Mouse (Mus musculus) right cerebral cortex, adult 2 months (tissue): ENCODE measurements around the gene Zmynd19.
A peak's percentile ranks its signal among the peaks of the same experiment; 100 is the strongest.

Experiments
- DNase-seq, 2 experiments: peaks; one replicate each; pipeline ENCODE4 v3.0.0; 2021 to 2022; ENCODE audit warnings: low spot score in 2 of 2

Gene Zmynd19

DNA sequence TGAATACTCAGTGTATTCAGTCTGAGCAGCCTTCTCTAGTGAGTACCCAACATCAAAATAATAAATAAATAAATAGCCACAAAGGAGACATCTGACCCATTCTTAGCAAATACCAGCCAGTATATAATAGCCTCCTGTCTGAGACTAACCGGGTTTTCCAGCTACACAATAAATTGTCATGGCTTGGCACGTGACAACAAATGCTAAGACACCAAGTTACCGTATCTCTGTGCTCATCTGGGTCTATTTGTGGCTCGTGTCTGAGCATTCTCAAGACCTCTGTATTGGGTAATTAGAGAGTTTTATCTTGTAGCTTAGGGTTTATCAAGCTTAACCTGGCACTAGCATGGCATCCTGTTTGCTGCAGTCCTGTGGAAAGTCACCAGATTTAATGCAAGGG, 7.5 kb upstream of the Zmynd19 start:
- DNase-seq: no peak

DNA sequence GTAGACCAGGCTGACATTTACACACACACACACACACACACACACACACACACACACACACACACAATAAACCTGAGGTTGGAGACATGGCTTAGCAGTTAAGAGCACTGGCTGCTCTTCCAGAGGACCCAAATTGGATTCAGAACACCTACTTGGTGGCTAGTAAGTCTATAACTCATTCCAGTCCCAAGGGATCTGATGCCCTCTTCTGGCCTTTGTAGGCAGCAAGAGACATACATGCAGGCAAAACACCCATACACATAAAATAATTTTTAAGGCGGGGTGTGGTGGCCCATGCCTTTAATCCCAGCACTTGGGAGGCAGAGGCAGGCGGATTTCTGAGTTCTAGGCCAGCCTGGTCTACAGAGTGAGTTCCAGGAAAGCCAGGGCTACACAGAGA, 5.3 kb upstream of the Zmynd19 start:
- DNase-seq: peak in 1 of 2 experiments; percentile 11

DNA sequence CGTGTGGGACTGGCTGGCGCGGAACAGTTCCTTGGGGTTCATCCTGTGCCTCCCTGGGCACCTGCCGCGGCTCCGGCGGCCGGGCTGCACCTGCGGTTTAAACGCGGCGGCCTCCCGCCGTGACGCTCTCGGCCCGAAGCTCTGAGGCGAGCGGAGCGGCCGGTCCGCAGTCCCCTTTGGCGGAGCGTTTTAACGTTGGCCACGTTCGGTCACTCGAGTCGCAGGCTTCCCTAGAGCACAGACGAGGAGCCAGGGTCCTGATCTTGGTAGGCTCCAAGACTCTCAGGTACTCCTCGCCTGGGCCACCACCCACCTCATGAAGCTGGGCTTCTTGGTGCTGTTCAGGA, 570 bp downstream of the Zmynd19 start:
- DNase-seq: no peak

DNA sequence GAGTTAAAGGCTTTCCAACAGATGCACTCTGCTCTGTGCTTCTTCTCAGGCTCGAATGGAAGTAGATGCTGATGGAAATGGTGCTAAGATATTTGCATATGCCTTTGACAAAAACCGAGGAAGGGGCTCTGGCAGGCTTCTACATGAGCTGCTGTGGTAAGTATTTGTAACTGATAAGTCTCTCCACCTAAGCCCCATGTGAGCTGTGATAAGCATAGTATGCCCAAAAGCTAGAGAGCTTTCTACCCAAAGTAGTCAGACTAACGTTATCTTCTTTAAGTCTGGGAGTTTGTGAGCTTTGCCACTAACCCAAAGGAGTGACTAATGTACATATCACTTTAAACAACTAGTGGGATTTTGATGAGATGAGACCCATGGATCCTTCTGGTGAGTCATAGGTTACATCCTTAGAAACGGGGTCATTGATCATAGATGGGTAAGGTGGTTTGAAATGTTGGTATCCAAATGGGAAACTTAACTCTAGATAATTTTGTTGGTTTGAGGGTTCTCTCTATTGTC, 3.0 kb downstream of the Zmynd19 start:
- DNase-seq: no peak

GRCm38 (mm10) chr2:24960910-24961309, 11.3 kb downstream of the Zmynd19 start:
- DNase-seq: peak in 1 of 2 experiments; percentile 41

DNA sequence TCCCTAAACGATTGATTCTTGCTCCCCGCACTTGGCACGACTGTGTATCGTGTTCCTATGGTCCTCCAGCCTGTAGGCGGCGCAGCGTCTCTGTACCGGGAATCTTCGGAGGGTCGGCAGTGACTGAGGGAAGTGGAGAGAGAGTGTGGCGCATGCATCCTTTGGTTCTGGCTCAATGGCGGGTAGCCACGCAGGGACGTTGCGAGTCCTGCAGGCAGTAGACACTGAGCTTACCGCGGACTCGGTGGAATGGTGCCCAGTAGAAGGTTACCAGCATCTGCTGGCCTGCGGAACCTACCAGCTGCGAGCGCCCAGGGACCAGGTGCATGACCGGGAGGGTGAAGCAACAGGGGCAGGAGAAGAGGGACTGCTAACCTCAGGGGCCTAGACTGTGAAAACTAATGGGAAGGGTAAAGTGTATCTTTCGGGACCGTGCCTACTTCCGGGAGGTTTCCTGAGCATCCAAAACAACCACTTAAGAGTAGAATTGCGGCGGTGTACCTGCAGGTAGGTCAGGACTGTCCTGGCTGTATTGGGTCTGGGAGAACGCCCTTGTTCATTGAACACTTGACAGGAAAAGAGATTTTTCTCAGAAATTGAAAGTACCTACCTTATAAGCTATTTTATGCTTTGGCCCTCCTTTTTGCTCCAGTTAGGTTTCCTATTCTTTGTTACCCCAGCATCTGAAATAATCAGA, 12.9 kb downstream of the Zmynd19 start, which contains the start of gene Dph7:
Gene Dph7 (plus strand): TSS at position 97 of the 697 bp plus-strand sequence.
- peak; percentile 93 to 95 for DNase-seq

DNA sequence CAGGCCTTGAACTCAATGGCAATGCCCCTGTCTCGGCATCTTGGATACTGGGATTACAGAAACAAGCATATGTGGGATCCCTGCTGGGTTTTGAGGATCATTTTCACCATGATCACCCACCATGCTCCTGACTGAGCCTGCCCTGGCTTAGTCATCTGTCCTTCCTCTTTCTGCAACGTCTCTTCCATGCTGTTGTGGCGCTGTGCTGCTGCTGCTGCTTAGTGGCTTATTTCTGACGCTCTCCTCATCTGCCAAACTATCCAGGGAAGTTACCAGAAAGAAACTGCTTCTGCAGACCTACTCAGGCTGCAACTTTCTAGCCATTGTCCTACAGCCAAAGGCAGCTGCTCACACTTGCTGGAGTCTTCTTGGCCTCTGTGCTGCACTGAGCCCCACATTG, 20.8 kb downstream of the Zmynd19 start:
- DNase-seq: no peak

DNA sequence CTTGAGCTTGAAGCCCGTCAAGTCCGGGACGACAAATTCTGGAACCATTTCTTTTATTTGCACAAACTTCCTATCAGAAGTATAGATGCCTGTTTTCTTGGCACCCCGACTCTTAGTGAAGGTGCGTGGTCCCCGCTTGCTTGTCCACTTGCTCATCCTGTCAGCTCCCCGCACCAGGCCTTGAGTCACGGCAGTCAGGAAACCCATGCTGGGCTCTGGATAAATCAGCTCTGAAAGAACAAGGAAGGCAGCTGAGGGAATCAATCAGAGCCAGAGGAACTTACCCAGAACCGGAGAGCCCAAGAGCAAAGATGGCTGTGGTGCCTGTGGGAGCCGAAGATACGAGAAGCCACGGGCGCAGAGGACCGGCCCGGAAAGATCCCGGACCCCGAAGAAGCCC, 24.9 kb downstream of the Zmynd19 start:
- peak in 1 of 2 experiments; percentile 34 for DNase-seq

DNA sequence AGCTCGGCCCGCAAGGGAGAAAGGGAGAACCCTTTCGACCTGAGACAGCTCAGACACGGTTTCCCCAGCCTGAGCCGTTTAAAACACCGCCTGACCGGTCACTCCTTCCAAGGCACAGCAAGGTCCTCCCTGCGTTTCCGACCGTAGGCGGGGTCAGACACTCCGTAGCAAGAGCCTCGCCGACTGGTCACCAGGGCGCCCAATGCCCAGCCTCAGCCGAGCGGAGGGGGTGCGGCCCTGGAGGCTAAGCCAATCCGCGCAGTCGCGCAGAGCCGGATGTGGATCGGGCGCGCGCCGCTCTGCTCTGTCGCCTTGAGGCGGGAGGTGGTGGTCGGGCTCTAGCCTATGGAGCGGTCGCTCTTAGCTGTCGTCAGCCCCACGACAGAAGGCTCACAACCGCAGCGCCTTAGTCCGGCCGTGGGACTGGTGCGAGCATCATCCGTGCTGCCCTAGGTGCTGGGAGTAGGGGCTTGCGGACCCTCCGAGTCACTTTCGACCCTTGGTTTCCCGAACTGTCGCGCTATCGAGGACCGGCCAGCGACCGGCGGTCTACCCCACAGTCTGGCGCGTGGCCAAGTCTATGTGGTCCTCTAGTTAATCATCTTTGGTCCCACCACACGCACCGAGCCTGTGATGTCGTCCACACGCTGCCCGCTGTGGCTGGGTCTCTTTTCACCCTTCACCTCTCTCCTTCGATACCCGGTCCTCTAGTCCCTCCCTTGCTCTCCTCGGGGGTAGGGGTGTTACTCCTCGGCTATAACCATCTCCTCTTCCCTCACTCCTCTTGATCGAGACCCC, 25.5 kb downstream of the Zmynd19 start, which contains the start of gene Mrpl41:
Gene Mrpl41 (minus strand): TSS at position 193 of the 798 bp plus-strand sequence.
- DNase-seq: peak; percentile 96

DNA sequence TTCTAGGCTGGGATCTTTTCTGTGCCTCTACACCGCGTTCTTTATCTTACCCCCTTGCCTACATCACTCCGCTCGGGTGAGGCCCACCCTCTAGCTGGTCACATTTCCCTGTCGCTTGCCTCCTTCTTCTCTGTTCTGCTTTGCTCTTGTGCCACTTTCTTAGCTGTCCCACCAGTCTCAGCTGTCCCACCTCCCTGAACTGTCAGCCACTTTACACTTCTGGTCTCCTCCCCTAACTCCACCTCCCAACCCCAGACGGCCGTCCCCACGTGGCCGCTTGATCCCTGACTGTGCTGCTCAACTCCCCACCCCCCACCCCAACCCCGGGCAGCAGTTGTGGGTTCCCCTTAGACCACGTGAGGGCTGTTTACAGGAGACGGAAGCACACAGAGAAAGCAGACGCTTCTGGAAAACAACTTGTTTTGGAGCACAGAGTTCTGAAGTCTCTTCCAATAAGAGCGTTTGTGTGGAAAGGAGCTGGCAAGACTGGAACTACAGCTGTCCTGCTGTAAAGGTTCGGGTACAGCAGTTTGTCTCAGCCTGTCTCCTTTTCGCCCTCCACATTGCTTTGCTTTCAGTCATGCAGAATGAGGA, 26.2 kb downstream of the Zmynd19 start, which contains the start of gene Pnpla7:
Gene Pnpla7 (plus strand): TSS at position 330 of the 594 bp plus-strand sequence.
- peak; percentile 51 to 64 for DNase-seq

- no peak for DNase-seq
These were observed 27.4 kb downstream of the Zmynd19 start for GRCm38 (mm10) chr2:24976960-24977359.

DNA sequence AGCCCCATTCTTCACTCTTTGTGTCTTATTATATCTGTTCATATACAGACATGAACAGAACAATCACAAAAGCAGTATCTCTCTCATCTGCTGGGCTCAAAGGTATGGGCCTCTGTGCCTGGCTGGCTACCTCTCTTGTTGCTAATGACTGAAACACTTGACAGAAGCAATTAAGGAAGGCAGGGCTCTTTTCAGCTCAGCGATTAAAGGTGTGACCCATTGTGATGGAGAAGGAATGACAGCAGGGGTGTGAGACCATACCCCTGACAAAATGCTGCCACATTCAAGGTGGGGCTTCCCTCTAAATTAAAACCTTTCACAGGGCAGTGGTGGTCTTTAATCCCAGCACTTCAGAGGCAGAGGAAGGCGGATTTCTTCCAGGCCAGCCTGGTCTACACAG, 38.2 kb downstream of the Zmynd19 start:
- no peak for DNase-seq

GRCm38 (mm10) chr2:24995332-24995731, 45.7 kb downstream of the Zmynd19 start:
- DNase-seq: peak; percentile 38 to 50

- DNase-seq: no peak
These were observed 46.9 kb downstream of the Zmynd19 start for GRCm38 (mm10) chr2:24996471-24996870.

GRCm38 (mm10) chr2:25000544-25001235, 51.1 kb downstream of the Zmynd19 start:
- peak; percentile 15 to 23 for DNase-seq

DNA sequence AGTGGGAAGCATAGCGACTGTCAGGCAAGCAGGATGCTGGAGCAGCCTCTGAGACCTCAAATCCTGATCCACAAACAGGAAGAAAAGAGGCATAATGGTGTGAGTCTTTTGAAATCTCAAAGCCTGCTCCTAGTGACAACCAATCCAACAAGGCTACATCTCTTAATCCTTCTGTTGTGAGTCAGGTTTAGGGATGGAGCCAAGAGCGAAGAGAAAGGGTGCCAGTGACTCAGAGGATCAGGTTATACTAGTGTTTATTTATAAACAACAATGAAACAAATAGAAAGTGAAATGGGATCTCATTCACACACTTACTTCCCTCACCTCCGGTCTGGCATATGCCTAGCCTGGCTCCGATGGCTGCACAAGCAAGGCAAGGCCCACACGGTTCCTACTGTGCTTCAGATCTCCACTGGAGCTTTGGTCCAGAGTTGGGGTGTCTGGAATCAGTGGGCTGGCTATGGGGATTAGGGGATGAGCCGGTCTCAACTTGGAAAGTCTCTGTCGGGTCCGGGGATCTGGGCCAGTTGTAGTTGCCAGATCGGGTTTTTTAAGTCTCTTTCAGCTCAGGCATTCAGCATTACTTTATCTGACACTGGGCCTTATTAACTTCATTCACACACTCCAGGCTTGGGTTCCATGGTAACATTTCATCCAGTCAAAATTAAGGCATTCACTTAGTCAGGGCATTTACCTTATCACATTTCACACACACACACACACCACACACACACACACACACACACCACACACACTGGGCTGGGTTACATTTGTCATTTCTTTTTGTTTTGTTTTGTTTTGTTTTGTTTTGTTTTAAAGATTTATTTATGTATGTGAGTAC, 54.6 kb downstream of the Zmynd19 start:
- DNase-seq: no peak

DNA sequence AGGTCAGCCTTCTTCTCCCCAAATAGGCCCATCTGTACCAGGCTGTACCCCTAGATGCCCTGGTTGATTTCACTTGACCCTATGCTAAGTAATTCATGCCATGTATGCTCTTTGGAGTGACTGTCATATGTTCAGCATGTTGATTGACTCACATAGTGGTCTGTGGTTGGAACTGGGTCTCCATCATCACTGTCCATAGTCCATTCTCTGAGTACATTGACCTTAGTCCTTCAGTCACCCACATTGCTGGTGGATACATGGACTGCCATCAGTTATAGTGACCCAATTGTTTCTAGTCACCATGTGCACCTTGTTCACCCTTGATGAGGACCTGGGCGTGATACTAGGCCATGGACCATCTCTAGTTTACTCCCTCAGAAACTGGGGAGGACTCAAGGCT, 57.2 kb downstream of the Zmynd19 start:
- no peak for DNase-seq

- DNase-seq: no peak
These were observed 58.7 kb downstream of the Zmynd19 start for GRCm38 (mm10) chr2:25008250-25008649.
